Comparison of ENCODE assay signal across 29 mouse cellular contexts in the genomic region with DNA sequence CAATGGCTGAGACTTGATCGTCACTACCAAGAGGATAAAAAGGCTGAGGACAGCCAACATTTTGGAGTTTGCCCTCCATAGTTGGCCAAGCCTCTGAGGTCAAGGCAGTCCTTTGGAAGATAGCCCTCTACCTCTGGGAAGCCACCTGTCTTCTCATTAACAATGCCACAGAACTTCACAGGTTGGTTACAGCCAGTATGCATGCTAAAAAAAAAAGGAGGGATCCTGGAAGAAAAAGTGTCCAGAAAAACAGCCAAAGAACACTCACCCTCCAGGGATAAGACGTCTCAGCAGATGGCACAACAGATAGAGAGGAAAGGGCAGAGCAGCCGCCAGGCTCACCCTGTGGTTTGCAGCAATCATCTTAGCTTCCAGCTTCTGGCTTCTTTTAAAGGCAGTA.
A peak's percentile ranks its signal among the peaks of the same experiment; 100 is the strongest.
DNase-seq lines count a peak whose midpoint lies in the region; ATAC-seq lines count a peak whose summit lies in the region.
"Had no signal": no experiment of that assay in that cellular context is flagged by ENCODE, and none has a peak within 500 bp of the region (broad histone marks: within the 10 kb centered on the region; RNA-seq: fewer than 3 reads in every experiment).

No protein-coding gene starts in this region.

- H3K9ac ChIP-seq in kidney, embryonic 15.5 days, result no peak overlapping the region
- H3K9ac ChIP-seq: hindbrain, embryonic 13.5 days; limb, embryonic 12.5 days; liver, postnatal 0 days; midbrain, embryonic 13.5 days; neural tube, embryonic 13.5 days had no signal

- 79% methylated on average over 3 of the region's 3 CpGs for WGBS in kidney, embryonic 15.5 days

- DNase-seq in cerebellum, adult 11-12 months, result peak; percentile 6
- DNase-seq in cerebellum, adult 8-10 months, result no peak
- DNase-seq in kidney, adult 9 months, result peak; percentile 31
- DNase-seq in adipocyte (ENCODE audit: low spot score), result peak; percentile 2
- DNase-seq in cerebellum, postnatal 14 days, result peak; percentile 21 to 63
- no peak for DNase-seq in retina, embryonic 14.5 days (ENCODE audit: low spot score)
- no peak for DNase-seq in urinary bladder, postnatal 14 days (ENCODE audit: low spot score)
- DNase-seq: adrenal gland, adult 2 months; heart, postnatal 4 days; liver, postnatal 0 days; lung, postnatal 4 days; retina, postnatal 1 day; right cerebral cortex, postnatal 14 days; thymus, adult 2 months; thymus, postnatal 36 days had no signal

- no peak for ATAC-seq in kidney, embryonic 15.5 days (replicated peaks; ENCODE audit: low FRiP score)
- ATAC-seq: CD4-positive, CD25-positive, alpha-beta regulatory T cell, adult 4 months; forebrain, embryonic 16.5 days; intestine, embryonic 16.5 days; liver, postnatal 0 days; midbrain, embryonic 13.5 days had no signal

- H3K27ac ChIP-seq in kidney, embryonic 15.5 days, result no peak overlapping the region
- H3K27ac ChIP-seq: hindbrain, embryonic 13.5 days; layer of hippocampus, adult 2 months; left cerebral cortex, adult 2 months; limb, embryonic 12.5 days; midbrain, embryonic 13.5 days; neural tube, embryonic 13.5 days had no signal

- H3K36me3 ChIP-seq in kidney, embryonic 15.5 days, result no peaks in the 10 kb centered on the region
- H3K36me3 ChIP-seq: hindbrain, embryonic 13.5 days; limb, embryonic 12.5 days; midbrain, embryonic 13.5 days; neural tube, embryonic 13.5 days had no signal

- no peaks in the 10 kb centered on the region for H3K27me3 ChIP-seq in kidney, embryonic 15.5 days
- H3K27me3 ChIP-seq: hindbrain, embryonic 13.5 days; limb, embryonic 12.5 days; megakaryocyte, embryonic 14.5 days; midbrain, embryonic 13.5 days; neural tube, embryonic 13.5 days had no signal

- H3K4me1 ChIP-seq in kidney, embryonic 15.5 days, result no peaks in the 10 kb centered on the region
- H3K4me1 ChIP-seq: hindbrain, embryonic 13.5 days; limb, embryonic 12.5 days; megakaryocyte, embryonic 14.5 days; midbrain, embryonic 13.5 days; neural tube, embryonic 13.5 days had no signal

- H3K9me3 ChIP-seq in kidney, embryonic 15.5 days (replicated peaks), result no peaks in the 10 kb centered on the region
- H3K9me3 ChIP-seq: hindbrain, embryonic 13.5 days; limb, embryonic 12.5 days; megakaryocyte, embryonic 14.5 days; midbrain, embryonic 13.5 days; neural tube, embryonic 13.5 days had no signal

- no peak overlapping the region for H3K4me3 ChIP-seq in kidney, embryonic 15.5 days (replicated peaks)
- H3K4me3 ChIP-seq: erythroblast, embryonic 14.5 days; hindbrain, embryonic 13.5 days; layer of hippocampus, adult 2 months; left cerebral cortex, adult 2 months; limb, embryonic 12.5 days; megakaryocyte, embryonic 14.5 days; midbrain, embryonic 13.5 days; neural tube, embryonic 13.5 days had no signal

- no peak overlapping the region for H3K4me2 ChIP-seq in kidney, embryonic 15.5 days
- H3K4me2 ChIP-seq: heart, embryonic 11.5 days; hindbrain, embryonic 13.5 days; limb, embryonic 12.5 days; liver, embryonic 11.5 days; midbrain, embryonic 13.5 days; neural tube, embryonic 13.5 days had no signal

Comparison
In these comparisons a context has a peak if more than half of its experiments do, and no peak if none do; other contexts are left out.
1. DNase-seq: peak in cerebellum, adult 11-12 months (single experiment), kidney, adult 9 months (single experiment), adipocyte (single experiment) and cerebellum, postnatal 14 days (2 of 2); none in cerebellum, adult 8-10 months (single experiment), retina, embryonic 14.5 days (single experiment) and urinary bladder, postnatal 14 days (single experiment).